Mouse (Mus musculus): ENCODE data around the gene Eif4g3. TPM values are rescaled to one million over a fixed set of nuclear protein-coding genes. Genes with fewer than 3 reads are reported as not detected.

The Eif4g3 gene
- total and polyA plus RNA-seq, 3 experiments, result 29.1 to 43.7 (median 39.7) TPM

- under 1% methylated on average over 74 of the region's 84 CpGs for whole genome bisulfite sequencing
- peak within 1 kb of the TSS; percentile 97 for H3K4me3 ChIP-seq
- peaks cover 7% of the 10 kb centered on the region for H3K79me2 ChIP-seq (replicated peaks; ENCODE audit: control insufficient read depth, insufficient read depth, low read length)
- H3K27ac ChIP-seq, result peak within 1 kb of the TSS; percentile 99
- H3K27me3 ChIP-seq (ENCODE audit: control insufficient read depth, insufficient read depth, low read length), result no peaks in the 10 kb centered on the region
- H3K4me1 ChIP-seq (ENCODE audit: control insufficient read depth, insufficient read depth, low read length), result peaks cover 13% of the 10 kb centered on the region
- intact Hi-C loops (cut with DNase I), result loop anchor here (5.0 kb wide), 1 partner anchor 211 kb away; no protein-coding TSS in a partner anchor
- peak within 1 kb of the TSS; percentile 100 for H3K9ac ChIP-seq (ENCODE audit: low read depth, low read length)
- H3K36me3 ChIP-seq (ENCODE audit: control insufficient read depth, insufficient read depth, low read length), result peaks cover 15% of the 10 kb centered on the region
- peak; percentile 84 to 90 for DNase-seq
- TF ChIP-seq POLR2A (IDR thresholded peaks at IDR 0.05; ENCODE audit: insufficient read depth, low read depth, low read length) (peak; percentile 84), EP300 (IDR thresholded peaks at IDR 0.05; ENCODE audit: insufficient read depth, low read depth, low read length) (no peak), CTCF (IDR thresholded peaks at IDR 0.05) (no peak)
Measured at GRCm38 (mm10) chr4:138216200-138216890, 223.5 kb downstream of the Eif4g3 start, which contains the start of gene Hp1bp3. Gene Hp1bp3 (plus strand): TSS chr4:138216296.

- intact Hi-C loops (cut with DNase I), result loop anchor here (5.0 kb wide), 1 partner anchor 210 kb away; no protein-coding TSS in a partner anchor
- peak overlapping the region; percentile 100 for H3K9ac ChIP-seq (ENCODE audit: low read depth, low read length)
- WGBS, result under 1% methylated on average over 63 of the region's 68 CpGs
- peaks cover 19% of the 10 kb centered on the region for H3K36me3 ChIP-seq (ENCODE audit: control insufficient read depth, insufficient read depth, low read length)
- H3K4me3 ChIP-seq, result peak overlapping the region; percentile 97
- H3K4me1 ChIP-seq (ENCODE audit: control insufficient read depth, insufficient read depth, low read length), result peaks cover 13% of the 10 kb centered on the region
- H3K27me3 ChIP-seq (ENCODE audit: control insufficient read depth, insufficient read depth, low read length), result no peaks in the 10 kb centered on the region
- peak overlapping the region; percentile 99 for H3K27ac ChIP-seq
- peak; percentile 98 to 99 for DNase-seq
- peak; percentile 21; the same call in 1 of the 2 replicates for TF ChIP-seq POLR2A (IDR thresholded peaks at IDR 0.05; ENCODE audit: insufficient read depth, low read depth, low read length)
- TF ChIP-seq CTCF (IDR thresholded peaks at IDR 0.05), result no peak
- no peak for TF ChIP-seq EP300 (IDR thresholded peaks at IDR 0.05; ENCODE audit: insufficient read depth, low read depth, low read length)
- peaks cover 7% of the 10 kb centered on the region for H3K79me2 ChIP-seq (replicated peaks; ENCODE audit: control insufficient read depth, insufficient read depth, low read length)
Measured at GRCm38 (mm10) chr4:138216891-138217392, 224.1 kb downstream of the Eif4g3 start.

GRCm38 (mm10) chr4:138217441-138217840, 224.6 kb downstream of the Eif4g3 start:
- no peaks in the 10 kb centered on the region for H3K27me3 ChIP-seq (ENCODE audit: control insufficient read depth, insufficient read depth, low read length)
- TF ChIP-seq EP300 (IDR thresholded peaks at IDR 0.05; ENCODE audit: insufficient read depth, low read depth, low read length) (no peak), CTCF (IDR thresholded peaks at IDR 0.05) (no peak), POLR2A (IDR thresholded peaks at IDR 0.05; ENCODE audit: insufficient read depth, low read depth, low read length) (no peak)
- H3K4me1 ChIP-seq (ENCODE audit: control insufficient read depth, insufficient read depth, low read length), result peaks cover 13% of the 10 kb centered on the region
- WGBS, result 1% methylated on average over 36 of the region's 36 CpGs
- DNase-seq, result no peak
- H3K27ac ChIP-seq, result peak overlapping the region; percentile 89
- peaks cover 7% of the 10 kb centered on the region for H3K79me2 ChIP-seq (replicated peaks; ENCODE audit: control insufficient read depth, insufficient read depth, low read length)
- intact Hi-C loops (cut with DNase I), result loop anchor here (5.0 kb wide), 1 partner anchor 210 kb away; no protein-coding TSS in a partner anchor
- H3K9ac ChIP-seq (ENCODE audit: low read depth, low read length), result peak overlapping the region; percentile 100
- peak overlapping the region; percentile 97 for H3K4me3 ChIP-seq
- H3K36me3 ChIP-seq (ENCODE audit: control insufficient read depth, insufficient read depth, low read length), result peaks cover 22% of the 10 kb centered on the region

- Histone ChIP-seq H3K27me3 (ENCODE audit: control insufficient read depth, insufficient read depth, low read length) (no peaks in the 10 kb centered on the region), H3K4me1 (ENCODE audit: control insufficient read depth, insufficient read depth, low read length) (peaks cover 14% of the 10 kb centered on the region), H3K9ac (ENCODE audit: low read depth, low read length) (peak overlapping the region; percentile 58), H3K27ac (peak overlapping the region; percentile 89), H3K4me3 (peak overlapping the region; percentile 97), H3K79me2 (replicated peaks; ENCODE audit: control insufficient read depth, insufficient read depth, low read length) (peaks cover 10% of the 10 kb centered on the region), H3K36me3 (ENCODE audit: control insufficient read depth, insufficient read depth, low read length) (peaks cover 26% of the 10 kb centered on the region)
- no peak for DNase-seq
- no peak for TF ChIP-seq CTCF (IDR thresholded peaks at IDR 0.05)
- no peak for TF ChIP-seq EP300 (IDR thresholded peaks at IDR 0.05; ENCODE audit: insufficient read depth, low read depth, low read length)
- no peak for TF ChIP-seq POLR2A (IDR thresholded peaks at IDR 0.05; ENCODE audit: insufficient read depth, low read depth, low read length)
- 46% methylated on average over 11 of the region's 11 CpGs for WGBS
- intact Hi-C loops (cut with DNase I), result loop anchor here (5.0 kb wide), 1 partner anchor 209 kb away; no protein-coding TSS in a partner anchor
Measured at GRCm38 (mm10) chr4:138217951-138218685, 225.3 kb downstream of the Eif4g3 start.

GRCm38 (mm10) chr4:138219331-138219730, 226.5 kb downstream of the Eif4g3 start:
- intact Hi-C loops (cut with DNase I), result loop anchor here (5.0 kb wide), 1 partner anchor 208 kb away; no protein-coding TSS in a partner anchor
- H3K4me3 ChIP-seq, result no peak overlapping the region
- 72% methylated on average over 5 of the region's 5 CpGs for WGBS
- H3K4me1 ChIP-seq (ENCODE audit: control insufficient read depth, insufficient read depth, low read length), result peaks cover 14% of the 10 kb centered on the region
- DNase-seq, result no peak
- TF ChIP-seq EP300 (IDR thresholded peaks at IDR 0.05; ENCODE audit: insufficient read depth, low read depth, low read length) (no peak), POLR2A (IDR thresholded peaks at IDR 0.05; ENCODE audit: insufficient read depth, low read depth, low read length) (no peak)
- no peak overlapping the region for H3K9ac ChIP-seq (ENCODE audit: low read depth, low read length)
- H3K27me3 ChIP-seq (ENCODE audit: control insufficient read depth, insufficient read depth, low read length), result no peaks in the 10 kb centered on the region
- H3K79me2 ChIP-seq (replicated peaks; ENCODE audit: control insufficient read depth, insufficient read depth, low read length), result peaks cover 10% of the 10 kb centered on the region
- no peak overlapping the region for H3K27ac ChIP-seq
- H3K36me3 ChIP-seq (ENCODE audit: control insufficient read depth, insufficient read depth, low read length), result peaks cover 28% of the 10 kb centered on the region
